Mouse (Mus musculus): ENCODE results near the gene Efcab9. TPM values are rescaled to one million over a fixed set of nuclear protein-coding genes. Genes with fewer than 3 reads are reported as not detected.

Gene Efcab9
- total RNA-seq, 2 experiments from 2014 or later: 1.6 TPM; not detected in 1

DNA sequence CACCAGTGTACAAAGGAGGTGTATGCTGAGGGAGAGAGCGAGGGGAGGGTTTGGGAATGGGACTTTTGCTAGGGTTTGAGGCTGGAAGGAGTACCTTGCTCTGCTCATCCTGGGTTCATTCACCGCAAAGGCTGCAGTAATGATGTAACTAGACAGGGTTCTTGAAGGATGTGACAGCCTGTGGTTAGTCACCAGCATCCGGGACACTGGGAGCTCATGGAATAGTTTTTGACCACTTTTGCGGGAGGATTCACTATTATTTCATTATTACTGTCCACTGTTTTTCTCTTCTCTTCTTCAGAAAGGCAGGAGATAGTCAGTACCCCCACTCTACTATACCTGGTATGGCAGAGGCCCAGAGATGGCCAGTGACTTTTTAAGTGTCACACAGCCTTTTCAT lies 10.3 kb upstream of the Efcab9 start:
- intact Hi-C loops (cut with DNase I): no loop called here
- DNase-seq (ENCODE audit: low spot score in 2 of 2): no peak

DNA sequence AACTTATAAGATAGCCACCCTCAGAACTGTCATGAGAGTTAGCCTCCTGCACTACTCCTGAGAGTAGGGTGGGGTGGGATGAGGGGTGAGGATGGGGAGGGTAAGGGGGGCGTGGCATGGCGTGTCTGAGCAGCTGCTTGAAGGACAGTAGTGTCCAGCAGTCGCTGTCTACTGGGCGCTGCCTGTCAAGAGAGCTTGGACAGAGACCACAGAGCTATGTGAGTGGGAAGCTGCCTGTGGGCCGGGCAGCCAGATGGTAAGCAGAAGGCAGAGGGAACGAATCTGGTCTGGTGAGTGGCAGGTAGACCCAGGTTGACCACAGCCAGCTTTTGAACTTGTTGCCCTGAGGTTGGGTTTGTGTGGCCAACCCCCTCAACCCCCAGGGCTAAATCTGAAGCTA lies 8.6 kb upstream of the Efcab9 start:
- intact Hi-C loops (cut with DNase I): no loop called here
- DNase-seq (ENCODE audit: low spot score in 2 of 2): no peak

DNA sequence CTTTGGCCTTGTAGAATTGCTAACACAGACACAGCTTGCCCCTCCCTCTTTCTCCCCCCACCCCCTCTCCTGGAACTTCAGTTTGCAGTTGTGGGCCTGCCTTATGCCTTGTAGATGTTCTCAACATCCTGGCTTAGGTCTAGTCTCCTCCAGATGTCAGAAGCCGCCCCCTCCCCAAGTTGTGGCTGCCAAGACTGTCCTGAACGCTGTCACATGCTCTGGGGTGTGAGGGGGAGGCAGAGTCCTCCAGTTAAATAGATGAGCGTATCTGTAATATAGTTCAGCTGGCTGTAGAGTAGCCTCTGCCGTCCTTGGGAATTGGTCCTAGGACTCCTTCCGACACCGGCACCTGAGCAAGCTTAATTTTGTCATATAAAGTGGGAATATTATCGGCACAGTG lies 7.8 kb upstream of the Efcab9 start:
- intact Hi-C loops (cut with DNase I): no loop called here
- no peak for DNase-seq (ENCODE audit: low spot score in 2 of 2)

DNA sequence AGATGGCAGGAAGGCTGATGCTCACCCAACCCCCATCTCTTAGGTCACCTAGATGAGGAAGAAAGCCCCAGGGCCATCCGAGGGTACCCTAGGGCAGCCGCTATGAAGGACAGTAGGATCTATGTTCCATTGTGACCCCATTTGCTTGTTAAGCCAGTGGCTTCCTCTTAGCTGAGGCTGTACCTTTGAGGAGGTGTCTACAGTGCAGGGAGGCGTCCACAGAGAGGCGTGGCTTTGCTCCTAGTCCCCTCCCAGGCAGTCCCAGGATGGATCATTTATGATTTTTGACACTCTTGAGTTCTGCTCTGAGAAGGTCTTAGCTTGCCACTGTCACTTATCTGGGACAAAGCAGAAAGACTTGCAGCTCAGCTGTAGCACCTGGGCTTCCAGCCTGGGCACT lies 7.0 kb upstream of the Efcab9 start:
- DNase-seq (ENCODE audit: low spot score in 2 of 2): no peak
- intact Hi-C loops (cut with DNase I): no loop called here

DNA sequence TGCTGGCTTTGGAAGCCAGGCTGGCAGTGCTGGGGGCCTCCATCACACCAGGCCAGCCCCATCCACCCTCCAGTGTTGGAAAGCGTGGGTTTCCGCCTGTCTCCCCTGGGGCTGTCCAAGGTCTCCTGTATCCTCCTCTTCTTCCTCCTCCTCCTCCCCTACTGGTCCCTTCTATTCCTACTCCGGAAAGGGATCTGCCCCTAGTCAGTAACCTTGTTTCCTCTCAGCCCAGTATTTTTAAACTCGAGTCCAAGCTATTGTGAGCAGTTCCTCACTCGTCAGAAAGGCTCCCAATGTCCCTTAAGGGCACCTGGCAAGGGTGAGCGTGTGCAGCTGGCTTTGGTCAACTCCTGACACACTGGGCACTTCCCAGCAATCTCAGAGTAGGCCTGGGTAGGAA lies 6.6 kb upstream of the Efcab9 start:
- intact Hi-C loops (cut with DNase I): no loop called here
- no peak for DNase-seq (ENCODE audit: low spot score in 2 of 2)

DNA sequence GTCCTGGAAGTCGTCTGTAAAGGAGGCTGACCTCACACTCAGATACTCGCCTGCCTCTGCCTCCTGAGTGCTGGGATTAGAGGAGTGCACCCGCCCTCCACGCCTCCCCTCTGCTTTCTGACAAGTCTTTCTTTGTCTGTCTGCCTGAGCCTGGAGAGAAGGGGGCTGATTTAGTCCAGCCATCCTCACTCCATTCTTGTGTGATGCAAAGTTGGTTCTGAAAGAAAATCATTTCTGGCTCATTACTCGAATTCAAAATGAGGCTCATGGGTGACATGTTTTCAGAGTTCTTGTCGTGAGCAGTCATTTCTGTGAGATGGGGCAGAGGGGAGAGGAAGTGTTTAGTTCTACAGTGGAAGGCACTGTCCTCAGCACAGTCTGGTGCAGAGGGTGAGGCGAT lies 5.1 kb upstream of the Efcab9 start:
- intact Hi-C loops (cut with DNase I): no loop called here
- DNase-seq (ENCODE audit: low spot score in 2 of 2): no peak

DNA sequence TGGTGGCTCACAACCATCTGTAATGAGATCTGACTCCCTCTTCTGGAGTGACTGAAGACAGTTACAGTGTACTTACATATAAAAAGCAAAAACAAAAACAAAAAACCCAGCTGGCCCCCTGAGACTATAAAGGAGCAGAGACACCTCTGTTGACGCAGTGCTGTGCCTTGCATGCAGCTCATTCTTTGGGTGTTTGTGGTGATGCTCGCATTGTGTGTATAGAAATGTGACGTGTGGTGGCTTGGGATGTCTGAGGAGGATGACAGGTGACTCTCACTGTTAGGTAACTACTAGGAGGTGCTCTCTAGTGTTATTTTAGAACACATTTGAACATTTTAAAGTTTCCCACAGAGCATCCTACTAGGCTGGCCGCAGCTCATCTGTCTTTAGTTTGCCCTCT lies 3.8 kb upstream of the Efcab9 start:
- no peak for DNase-seq (ENCODE audit: low spot score in 2 of 2)
- intact Hi-C loops (cut with DNase I): no loop called here

DNA sequence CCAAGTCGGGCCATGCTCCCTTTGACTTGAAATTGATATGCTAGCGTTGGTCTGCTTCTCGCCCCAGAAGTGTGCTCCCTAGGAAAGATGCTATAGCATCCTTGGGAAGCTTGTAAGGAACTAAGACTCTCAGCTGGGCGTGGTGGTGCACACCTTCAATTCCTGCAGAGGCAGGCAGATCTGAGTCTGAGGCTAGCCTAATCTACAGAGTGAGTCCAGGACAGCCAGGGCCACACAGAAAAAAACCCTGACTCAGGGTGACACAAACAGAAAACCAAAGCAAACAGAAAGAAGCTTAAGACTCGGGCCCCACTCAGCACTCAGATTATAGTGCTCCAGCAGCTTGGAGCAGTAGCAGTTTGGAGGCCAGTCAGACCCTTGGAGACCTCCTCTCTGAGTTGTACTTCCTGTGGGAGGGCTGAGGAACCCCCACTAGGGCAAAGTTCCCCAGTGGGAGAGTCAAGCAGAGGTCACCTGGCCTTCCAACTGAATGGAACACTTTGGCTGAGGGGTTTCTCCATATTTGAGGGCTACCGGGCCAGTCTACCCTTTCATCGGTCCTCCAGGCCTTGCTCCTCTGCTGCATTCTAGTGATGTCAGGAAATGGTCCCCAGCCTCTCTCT lies 2.7 kb upstream of the Efcab9 start:
- intact Hi-C loops (cut with DNase I): no loop called here
- DNase-seq (ENCODE audit: low spot score in 2 of 2): no peak

DNA sequence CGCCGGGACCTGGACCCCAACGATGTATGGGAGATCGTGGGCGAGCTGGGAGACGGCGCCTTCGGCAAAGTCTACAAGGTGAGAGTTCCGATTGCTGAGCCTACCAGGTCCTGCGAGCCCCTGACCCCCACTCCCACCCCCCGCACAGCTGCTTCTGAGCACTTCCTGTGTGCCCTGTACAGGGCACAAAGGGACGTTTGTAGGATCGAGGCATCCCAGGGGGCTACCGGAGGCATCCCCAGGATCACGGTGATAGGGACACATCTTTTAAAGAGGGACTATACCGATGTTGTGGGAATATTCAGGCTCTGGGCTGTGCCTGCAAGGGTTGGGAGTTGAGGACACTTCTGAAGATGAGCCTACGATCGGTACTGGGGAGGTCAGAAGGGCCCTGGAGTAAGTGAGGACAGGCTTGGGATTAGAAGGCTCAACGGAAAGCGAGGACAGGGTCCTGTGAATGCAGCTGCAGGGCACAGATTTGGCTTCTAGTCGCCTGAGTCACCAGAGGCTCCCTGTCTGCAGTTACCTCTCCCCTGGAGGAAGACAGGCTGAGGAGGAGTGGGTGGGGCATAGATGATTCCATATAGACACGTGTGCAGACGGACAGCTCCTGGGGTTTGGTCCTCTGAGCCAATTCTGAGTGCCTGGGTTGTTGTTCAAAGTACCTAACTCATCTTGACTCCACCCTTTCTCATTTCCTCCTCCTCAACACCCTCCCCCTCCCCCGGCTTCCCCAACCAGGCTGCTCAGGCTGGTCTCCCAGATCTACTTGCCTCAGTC lies 1.8 kb upstream of the Efcab9 start:
- intact Hi-C loops (cut with DNase I): loop anchor here (2.0 kb wide), 2 partner anchors 55 to 79 kb away; partner anchors contain the start of gene Ubtd2
- DNase-seq (ENCODE audit: low spot score in 2 of 2): peak; percentile 26 to 46

DNA sequence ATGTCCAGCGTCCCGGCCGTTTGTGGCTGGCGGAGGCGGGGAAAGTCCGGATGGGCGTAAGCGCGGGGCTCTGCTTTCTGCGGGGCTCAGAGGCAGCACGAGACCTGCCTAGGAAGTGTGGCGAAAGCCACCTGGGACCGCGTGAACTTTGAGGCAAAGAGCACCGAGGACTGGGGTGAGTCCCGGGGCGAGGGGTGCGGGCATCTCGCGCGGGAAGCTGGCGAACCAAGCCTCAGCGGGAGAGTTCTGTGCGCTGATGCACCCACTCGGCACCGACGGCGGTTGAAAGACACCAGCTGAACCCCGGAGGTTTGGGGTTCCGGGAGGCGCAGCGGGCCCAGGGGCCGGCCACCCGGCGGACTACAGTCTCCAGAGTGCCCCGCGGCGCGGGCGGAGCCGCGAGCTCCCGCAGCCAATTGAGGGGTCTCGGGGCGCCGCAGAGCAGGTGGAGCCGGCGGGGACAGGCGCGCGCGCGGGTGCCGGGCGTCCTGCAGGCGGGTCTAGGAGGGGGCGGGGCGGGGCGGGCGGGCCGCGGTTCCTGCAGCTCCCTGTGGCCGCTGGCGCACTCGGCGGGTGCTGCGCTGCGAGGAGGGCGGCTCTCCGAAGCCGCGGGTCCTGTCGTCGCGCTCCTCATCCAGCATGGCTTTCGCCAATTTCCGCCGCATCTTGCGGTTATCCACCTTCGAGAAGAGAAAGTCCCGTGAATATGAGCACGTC lies 1.0 kb upstream of the Efcab9 start, which contains the start of gene Stk10:
Gene Stk10, plus strand, starts transcription at position 541 of the 717 bp plus-strand sequence.
- peak; percentile 83 to 91 for DNase-seq (ENCODE audit: low spot score in 2 of 2)
- intact Hi-C loops (cut with DNase I): loop anchor here (2.0 kb wide), 2 partner anchors 56 to 78 kb away; partner anchors contain the start of gene Ubtd2

DNA sequence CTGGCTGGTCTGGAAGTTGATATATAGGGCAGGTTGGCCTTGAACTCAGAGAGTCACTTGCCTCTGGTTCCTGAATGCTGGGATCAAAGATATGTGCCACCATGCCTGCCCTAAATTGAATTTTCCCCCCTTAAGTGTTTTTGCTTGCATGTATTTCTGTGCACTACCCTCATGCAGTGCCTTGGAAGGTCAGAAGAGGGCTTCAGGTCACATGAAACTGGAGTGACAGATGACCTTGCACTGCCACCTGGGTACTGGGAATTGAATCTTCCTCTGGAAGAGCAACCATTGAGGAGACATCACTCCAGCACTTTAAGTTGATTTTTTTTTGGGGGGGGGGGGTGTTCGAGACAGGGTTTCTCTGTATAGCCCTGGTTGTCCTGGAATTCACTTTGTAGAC lies 1.7 kb downstream of the Efcab9 start:
- intact Hi-C loops (cut with DNase I): no loop called here

DNA sequence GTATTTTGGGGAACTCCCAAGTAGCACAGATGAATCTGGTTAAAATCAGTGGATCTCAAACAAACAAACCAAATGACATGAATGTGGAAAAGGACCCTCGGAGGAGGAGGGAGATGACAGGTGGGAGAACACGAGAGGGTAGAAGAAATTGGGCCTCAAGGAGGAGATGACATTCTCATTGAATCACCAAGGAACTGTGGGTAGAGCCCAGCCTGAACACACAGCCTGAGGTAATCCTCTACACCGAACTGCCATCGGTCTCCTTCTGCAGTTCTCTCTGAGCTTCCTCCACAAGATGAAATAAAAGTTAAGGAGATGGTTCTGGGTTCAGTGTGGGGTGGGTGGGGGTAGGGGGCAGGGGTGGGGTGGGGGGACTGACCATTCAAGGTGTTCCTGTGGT lies 4.9 kb downstream of the Efcab9 start:
- intact Hi-C loops (cut with DNase I): no loop called here

More for the DNA sequence above, 1.7 kb downstream of the Efcab9 start:
- no peak for DNase-seq (ENCODE audit: low spot score in 2 of 2)

DNA sequence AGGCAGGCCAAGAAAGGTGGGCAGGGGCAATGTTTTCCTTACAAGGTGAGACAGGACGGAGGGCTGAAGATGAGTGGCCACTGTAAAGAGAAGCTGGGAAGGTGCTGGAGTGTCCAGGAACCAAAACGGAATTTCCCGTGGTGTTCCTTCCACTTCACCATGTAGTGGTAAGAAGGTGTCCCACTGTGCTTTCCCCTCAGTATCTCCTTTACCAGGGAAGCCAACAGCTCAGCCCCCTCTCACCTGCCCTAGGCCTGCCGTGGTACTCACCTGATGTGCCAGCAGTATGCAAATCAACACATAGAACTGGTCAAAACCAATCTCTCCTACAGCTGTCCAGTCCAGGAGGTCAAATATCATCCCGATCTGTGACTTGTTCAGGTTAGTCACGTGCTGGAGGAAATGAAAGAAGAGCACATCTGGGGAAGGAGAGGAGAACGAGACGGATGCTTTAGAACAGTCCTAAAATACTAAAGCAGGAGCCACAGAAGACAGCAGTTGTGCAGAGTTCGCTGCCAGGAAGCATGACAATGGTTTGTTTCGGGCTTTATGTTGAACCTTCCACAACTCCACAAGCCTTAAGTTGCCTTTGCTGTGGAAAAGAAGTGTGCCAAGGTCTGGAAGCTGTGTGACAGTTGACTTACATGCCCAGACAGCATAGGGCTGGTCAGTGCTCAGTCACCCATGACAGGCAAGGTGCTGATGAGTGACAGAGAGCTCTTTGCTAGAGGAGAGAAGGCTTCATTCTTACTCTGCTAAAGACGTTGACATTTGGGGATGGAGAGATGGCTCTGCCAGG lies 7.6 kb downstream of the Efcab9 start:
- intact Hi-C loops (cut with DNase I): no loop called here

More for the DNA sequence above, 4.9 kb downstream of the Efcab9 start:
- DNase-seq (ENCODE audit: low spot score in 2 of 2): no peak

DNA sequence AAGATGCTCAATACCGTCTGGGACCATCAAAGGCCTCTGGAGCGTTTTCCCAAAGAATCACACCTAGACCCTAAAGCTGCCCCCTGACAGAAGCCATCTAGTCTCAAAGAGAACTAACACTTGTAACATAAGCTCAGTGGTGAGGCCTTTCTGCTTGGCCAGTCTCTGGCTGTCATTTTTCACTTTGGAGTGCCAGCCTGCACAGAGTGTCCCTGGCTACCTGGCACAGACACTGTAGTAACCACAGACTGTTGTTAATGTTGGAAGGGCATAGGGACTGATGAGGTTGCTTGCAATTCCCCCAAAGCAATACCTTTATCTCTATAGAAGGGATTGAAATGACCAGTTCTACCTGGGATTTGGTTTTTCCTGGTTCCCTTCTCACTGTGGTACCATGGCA lies 10.6 kb downstream of the Efcab9 start:
- DNase-seq (ENCODE audit: low spot score in 2 of 2): no peak
- intact Hi-C loops (cut with DNase I): no loop called here

More for the DNA sequence above, 7.6 kb downstream of the Efcab9 start:
- no peak for DNase-seq (ENCODE audit: low spot score in 2 of 2)

DNA sequence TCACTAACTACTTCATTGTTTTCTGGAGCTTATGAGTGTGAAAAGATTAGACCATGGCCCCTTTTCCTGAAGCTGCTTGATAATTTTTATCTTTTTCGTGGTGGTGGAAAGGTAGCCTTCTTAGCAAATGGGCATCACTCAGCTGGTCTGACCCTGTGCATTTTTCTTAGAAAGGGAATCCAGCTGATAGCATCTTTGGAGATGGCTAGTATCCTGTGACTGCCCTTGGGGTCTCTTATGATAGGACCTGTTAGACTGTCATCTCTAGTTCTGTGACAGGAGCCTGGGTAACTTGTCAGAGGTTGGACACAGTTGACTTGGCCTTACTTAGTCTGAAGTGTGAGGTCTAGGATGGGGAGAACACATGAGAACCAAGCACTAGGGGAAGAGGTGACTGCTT lies 12.5 kb downstream of the Efcab9 start:
- DNase-seq (ENCODE audit: low spot score in 2 of 2): no peak
- intact Hi-C loops (cut with DNase I): loop anchor here (5.0 kb wide), 1 partner anchor 67 kb away; no protein-coding TSS in a partner anchor

DNA sequence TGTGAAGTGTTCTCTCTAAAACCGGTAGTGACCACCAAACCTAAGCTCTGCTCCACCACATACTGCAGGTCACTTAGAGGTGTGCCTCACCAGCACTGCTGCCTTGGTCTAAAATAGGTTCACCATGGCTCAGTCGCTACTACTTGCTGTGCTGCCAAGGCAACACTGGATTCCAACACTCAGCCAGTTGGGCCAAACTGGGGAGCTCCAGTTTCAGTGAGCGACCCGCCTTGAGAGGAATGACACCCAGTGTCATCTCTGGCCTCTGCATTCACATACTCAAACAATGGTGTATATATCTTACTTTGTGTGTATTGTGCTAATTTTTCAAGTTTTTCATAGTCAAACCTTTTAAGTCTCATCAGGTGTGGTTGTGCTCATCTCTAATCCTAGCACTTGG lies 13.1 kb downstream of the Efcab9 start:
- intact Hi-C loops (cut with DNase I): loop anchor here (5.0 kb wide), 1 partner anchor 66 kb away; no protein-coding TSS in a partner anchor

DNA sequence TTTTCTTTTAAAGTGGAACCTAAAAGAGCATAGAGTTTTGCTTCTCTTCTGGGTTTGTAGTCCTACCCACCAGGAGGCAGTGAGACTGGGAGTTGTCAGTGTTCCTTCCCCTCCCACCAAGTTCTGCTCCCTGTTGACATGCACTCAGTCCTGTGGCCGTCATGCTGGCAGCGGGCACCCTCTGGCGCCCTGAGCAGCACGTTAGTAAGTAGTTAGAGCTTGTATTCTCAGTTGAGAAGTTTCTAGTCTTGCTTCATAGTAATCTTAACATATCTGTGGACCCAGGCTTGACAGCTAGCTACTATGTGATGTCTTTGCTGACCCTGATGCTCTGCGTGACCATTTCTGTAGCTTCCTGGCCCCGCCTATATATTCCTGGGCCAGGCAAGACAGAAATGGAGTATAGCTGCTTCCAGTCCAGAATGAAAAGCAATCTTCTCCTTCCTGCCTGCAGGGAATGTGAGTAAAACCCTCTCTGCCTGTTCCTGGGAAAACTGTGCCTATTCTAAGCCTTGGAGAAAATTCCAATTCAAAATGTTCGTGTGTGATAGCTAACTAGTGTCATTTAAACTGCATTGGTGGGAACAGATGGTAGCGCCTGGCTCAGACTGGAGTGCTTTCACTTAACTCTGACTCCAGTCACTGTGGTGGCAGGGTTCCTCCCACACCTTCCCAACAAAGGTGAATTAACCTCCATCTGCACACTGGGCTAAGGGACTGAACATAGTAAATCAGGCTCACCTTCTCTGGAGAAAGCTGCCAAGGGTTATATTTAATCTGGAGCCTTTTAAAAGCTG lies 14.8 kb downstream of the Efcab9 start:
- intact Hi-C loops (cut with DNase I): loop anchor here (5.0 kb wide), 1 partner anchor 65 kb away; no protein-coding TSS in a partner anchor

More for the DNA sequence above, 13.1 kb downstream of the Efcab9 start:
- no peak for DNase-seq (ENCODE audit: low spot score in 2 of 2)

DNA sequence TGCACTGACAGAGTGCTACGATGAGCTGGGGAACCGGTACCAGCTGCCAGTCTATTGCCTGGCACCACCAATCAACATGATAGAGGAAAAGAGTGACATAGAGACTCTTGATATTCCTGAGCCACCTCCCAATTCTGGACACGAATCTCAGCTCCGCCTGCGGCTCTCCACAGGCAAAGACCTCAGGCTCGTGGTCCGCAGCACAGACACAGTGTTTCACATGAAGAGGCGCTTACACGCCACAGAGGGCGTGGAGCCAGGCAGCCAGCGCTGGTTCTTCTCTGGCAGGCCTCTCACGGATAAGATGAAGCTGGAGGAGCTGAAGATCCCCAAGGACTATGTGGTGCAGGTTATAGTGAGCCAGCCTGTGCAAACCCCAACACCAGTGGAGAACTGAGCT lies 15.8 kb downstream of the Efcab9 start:
- intact Hi-C loops (cut with DNase I): loop anchor here (5.0 kb wide), 1 partner anchor 64 kb away; no protein-coding TSS in a partner anchor
- DNase-seq (ENCODE audit: low spot score in 2 of 2): no peak

More for the DNA sequence above, 14.8 kb downstream of the Efcab9 start:
- peak; percentile 53 to 64 for DNase-seq (ENCODE audit: low spot score in 2 of 2)

Measured in left cerebral cortex, postnatal 14 days (tissue).